Mouse (Mus musculus): ENCODE results near the gene Zzz3. TPM values are rescaled to one million over a fixed set of nuclear protein-coding genes. Genes with fewer than 3 reads are reported as not detected.

Gene Zzz3
- polyA plus RNA-seq, 1 experiment, result 12.7 TPM

GRCm38 (mm10) chr3:152428925-152429324, 33.7 kb downstream of the Zzz3 start:
- H3K36me3 ChIP-seq (ENCODE audit: control insufficient read depth, insufficient read depth, low read length), result peaks cover 6% of the 10 kb centered on the region
- no peaks in the 10 kb centered on the region for H3K4me1 ChIP-seq (ENCODE audit: control insufficient read depth, insufficient read depth, low read length)
- H3K27ac ChIP-seq (ENCODE audit: control insufficient read depth, insufficient read depth, low read depth, low read length), result no peak overlapping the region
- H3K27me3 ChIP-seq (ENCODE audit: control insufficient read depth, insufficient read depth, low read length), result no peaks in the 10 kb centered on the region
- TF ChIP-seq CTCF (IDR thresholded peaks at IDR 0.05; ENCODE audit: control insufficient read depth, insufficient read depth, insufficient replicate concordance, low read depth, low read length) (no peak), POLR2A (IDR thresholded peaks at IDR 0.05; ENCODE audit: control insufficient read depth, low read depth, low read length) (no peak)
- H3K4me3 ChIP-seq (ENCODE audit: control insufficient read depth, low read depth, low read length), result no peak overlapping the region

GRCm38 (mm10) chr3:152432677-152433076, 37.4 kb downstream of the Zzz3 start:
- no peak overlapping the region for H3K27ac ChIP-seq (ENCODE audit: control insufficient read depth, insufficient read depth, low read depth, low read length)
- TF ChIP-seq CTCF (IDR thresholded peaks at IDR 0.05; ENCODE audit: control insufficient read depth, insufficient read depth, insufficient replicate concordance, low read depth, low read length) (no peak), POLR2A (IDR thresholded peaks at IDR 0.05; ENCODE audit: control insufficient read depth, low read depth, low read length) (no peak)
- H3K36me3 ChIP-seq (ENCODE audit: control insufficient read depth, insufficient read depth, low read length), result peaks cover 4% of the 10 kb centered on the region
- no peaks in the 10 kb centered on the region for H3K4me1 ChIP-seq (ENCODE audit: control insufficient read depth, insufficient read depth, low read length)
- H3K27me3 ChIP-seq (ENCODE audit: control insufficient read depth, insufficient read depth, low read length), result no peaks in the 10 kb centered on the region
- H3K4me3 ChIP-seq (ENCODE audit: control insufficient read depth, low read depth, low read length), result no peak overlapping the region

GRCm38 (mm10) chr3:152435590-152435989, 40.3 kb downstream of the Zzz3 start:
- no peak overlapping the region for H3K27ac ChIP-seq (ENCODE audit: control insufficient read depth, insufficient read depth, low read depth, low read length)
- no peaks in the 10 kb centered on the region for H3K4me1 ChIP-seq (ENCODE audit: control insufficient read depth, insufficient read depth, low read length)
- H3K27me3 ChIP-seq (ENCODE audit: control insufficient read depth, insufficient read depth, low read length), result no peaks in the 10 kb centered on the region
- H3K4me3 ChIP-seq (ENCODE audit: control insufficient read depth, low read depth, low read length), result no peak overlapping the region
- H3K36me3 ChIP-seq (ENCODE audit: control insufficient read depth, insufficient read depth, low read length), result no peaks in the 10 kb centered on the region
- TF ChIP-seq POLR2A (IDR thresholded peaks at IDR 0.05; ENCODE audit: control insufficient read depth, low read depth, low read length), result no peak
- TF ChIP-seq CTCF (IDR thresholded peaks at IDR 0.05; ENCODE audit: control insufficient read depth, insufficient read depth, insufficient replicate concordance, low read depth, low read length), result no peak

- Histone ChIP-seq H3K27me3 (ENCODE audit: control insufficient read depth, insufficient read depth, low read length) (no peaks in the 10 kb centered on the region), H3K4me1 (ENCODE audit: control insufficient read depth, insufficient read depth, low read length) (no peaks in the 10 kb centered on the region), H3K4me3 (ENCODE audit: control insufficient read depth, low read depth, low read length) (no peak overlapping the region), H3K27ac (ENCODE audit: control insufficient read depth, insufficient read depth, low read depth, low read length) (no peak overlapping the region), H3K36me3 (ENCODE audit: control insufficient read depth, insufficient read depth, low read length) (no peaks in the 10 kb centered on the region; the same call in 1 of the 2 replicates)
- TF ChIP-seq POLR2A (IDR thresholded peaks at IDR 0.05; ENCODE audit: control insufficient read depth, low read depth, low read length) (no peak), CTCF (IDR thresholded peaks at IDR 0.05; ENCODE audit: control insufficient read depth, insufficient read depth, insufficient replicate concordance, low read depth, low read length) (no peak)
Measured at GRCm38 (mm10) chr3:152438068-152438467, 42.8 kb downstream of the Zzz3 start.

- TF ChIP-seq CTCF (IDR thresholded peaks at IDR 0.05; ENCODE audit: control insufficient read depth, insufficient read depth, insufficient replicate concordance, low read depth, low read length), result no peak
- no peak for TF ChIP-seq POLR2A (IDR thresholded peaks at IDR 0.05; ENCODE audit: control insufficient read depth, low read depth, low read length)
- no peaks in the 10 kb centered on the region for H3K27me3 ChIP-seq (ENCODE audit: control insufficient read depth, insufficient read depth, low read length)
- H3K27ac ChIP-seq (ENCODE audit: control insufficient read depth, insufficient read depth, low read depth, low read length), result no peak overlapping the region
- H3K36me3 ChIP-seq (ENCODE audit: control insufficient read depth, insufficient read depth, low read length), result no peaks in the 10 kb centered on the region; the same call in 1 of the 2 replicates
- H3K4me3 ChIP-seq (ENCODE audit: control insufficient read depth, low read depth, low read length), result no peak overlapping the region
- H3K4me1 ChIP-seq (ENCODE audit: control insufficient read depth, insufficient read depth, low read length), result no peaks in the 10 kb centered on the region
Measured at GRCm38 (mm10) chr3:152442795-152443194, 47.5 kb downstream of the Zzz3 start.

- no peak overlapping the region for H3K4me3 ChIP-seq (ENCODE audit: control insufficient read depth, low read depth, low read length)
- no peak for TF ChIP-seq CTCF (IDR thresholded peaks at IDR 0.05; ENCODE audit: control insufficient read depth, insufficient read depth, insufficient replicate concordance, low read depth, low read length)
- no peak for TF ChIP-seq POLR2A (IDR thresholded peaks at IDR 0.05; ENCODE audit: control insufficient read depth, low read depth, low read length)
Measured at GRCm38 (mm10) chr3:152444114-152444513, 48.8 kb downstream of the Zzz3 start.

GRCm38 (mm10) chr3:152446966-152447365, 51.7 kb downstream of the Zzz3 start:
- Histone ChIP-seq H3K27ac (ENCODE audit: control insufficient read depth, insufficient read depth, low read depth, low read length) (no peak overlapping the region), H3K36me3 (ENCODE audit: control insufficient read depth, insufficient read depth, low read length) (peaks cover 2% of the 10 kb centered on the region), H3K4me1 (ENCODE audit: control insufficient read depth, insufficient read depth, low read length) (no peaks in the 10 kb centered on the region), H3K27me3 (ENCODE audit: control insufficient read depth, insufficient read depth, low read length) (no peaks in the 10 kb centered on the region), H3K4me3 (ENCODE audit: control insufficient read depth, low read depth, low read length) (no peak overlapping the region)
- TF ChIP-seq CTCF (IDR thresholded peaks at IDR 0.05; ENCODE audit: control insufficient read depth, insufficient read depth, insufficient replicate concordance, low read depth, low read length), result no peak
- no peak for TF ChIP-seq POLR2A (IDR thresholded peaks at IDR 0.05; ENCODE audit: control insufficient read depth, low read depth, low read length)

More at GRCm38 (mm10) chr3:152444114-152444513, 48.8 kb downstream of the Zzz3 start:
- H3K27ac ChIP-seq (ENCODE audit: control insufficient read depth, insufficient read depth, low read depth, low read length), result no peak overlapping the region
- no peaks in the 10 kb centered on the region for H3K27me3 ChIP-seq (ENCODE audit: control insufficient read depth, insufficient read depth, low read length)
- H3K36me3 ChIP-seq (ENCODE audit: control insufficient read depth, insufficient read depth, low read length), result peaks cover 1% of the 10 kb centered on the region
- no peaks in the 10 kb centered on the region for H3K4me1 ChIP-seq (ENCODE audit: control insufficient read depth, insufficient read depth, low read length)

GRCm38 (mm10) chr3:152453163-152453562, 57.9 kb downstream of the Zzz3 start:
- peaks cover 2% of the 10 kb centered on the region for H3K36me3 ChIP-seq (ENCODE audit: control insufficient read depth, insufficient read depth, low read length)
- no peak for TF ChIP-seq POLR2A (IDR thresholded peaks at IDR 0.05; ENCODE audit: control insufficient read depth, low read depth, low read length)
- no peak for TF ChIP-seq CTCF (IDR thresholded peaks at IDR 0.05; ENCODE audit: control insufficient read depth, insufficient read depth, insufficient replicate concordance, low read depth, low read length)
- no peaks in the 10 kb centered on the region for H3K4me1 ChIP-seq (ENCODE audit: control insufficient read depth, insufficient read depth, low read length)
- H3K27ac ChIP-seq (ENCODE audit: control insufficient read depth, insufficient read depth, low read depth, low read length), result no peak overlapping the region
- H3K27me3 ChIP-seq (ENCODE audit: control insufficient read depth, insufficient read depth, low read length), result no peaks in the 10 kb centered on the region
- no peak overlapping the region for H3K4me3 ChIP-seq (ENCODE audit: control insufficient read depth, low read depth, low read length)
